Mouse (Mus musculus) adrenal gland (tissue): ENCODE data around the gene Akr1c14.
"Not testable (repeated sequence)": the region's sequence is repeated elsewhere in the genome, so short reads cannot be mapped to it uniquely, and the experiment has no call there.

Experiments
- intact Hi-C: fragments of 180-260 bp; cut with DNase I; formaldehyde crosslinking; loops from one replicate; pipeline ENCODE4 v1.15.1; 2025
- long read RNA-seq, 2 experiments: library from polyadenylated mRNA; unstranded; transcript quantifications; one replicate each; pipeline ENCODE4 v2.0.0; 2020; ENCODE audit warnings: borderline replicate concordance in 1 of 2; ENCODE audit not compliant: insufficient replicate concordance in 1 of 2

Akr1c14 gene
- long read RNA-seq, experiment 1, partial matches to known transcripts = 0 of 1 reads
- long read RNA-seq, experiment 1, other reads (novel, unspliced or antisense) = 0 of 1 reads
- long read RNA-seq, experiment 2 = 0 reads

DNA sequence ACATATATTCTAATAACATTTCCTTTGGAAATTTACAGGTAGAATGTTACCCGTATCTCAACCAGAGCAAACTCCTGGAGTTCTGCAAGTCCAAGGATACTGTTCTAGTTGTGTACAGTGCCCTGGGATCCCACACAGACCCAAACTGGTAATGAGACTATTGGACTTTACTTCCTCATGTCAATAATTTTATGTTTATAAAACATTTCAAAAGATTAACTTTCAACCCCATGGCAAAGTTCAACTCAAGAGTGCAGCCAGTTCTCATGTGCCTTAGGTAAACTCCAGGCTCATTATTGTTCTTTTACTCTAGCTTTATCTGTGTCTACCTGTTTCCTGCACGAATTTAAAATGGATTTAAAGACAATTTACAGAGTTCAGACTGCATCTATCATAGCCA lies at the start of gene Akr1c14:
TSS of gene Akr1c14 (plus strand) at position 293 of the 400 bp plus-strand sequence.
- intact Hi-C loops = no loop called here

DNA sequence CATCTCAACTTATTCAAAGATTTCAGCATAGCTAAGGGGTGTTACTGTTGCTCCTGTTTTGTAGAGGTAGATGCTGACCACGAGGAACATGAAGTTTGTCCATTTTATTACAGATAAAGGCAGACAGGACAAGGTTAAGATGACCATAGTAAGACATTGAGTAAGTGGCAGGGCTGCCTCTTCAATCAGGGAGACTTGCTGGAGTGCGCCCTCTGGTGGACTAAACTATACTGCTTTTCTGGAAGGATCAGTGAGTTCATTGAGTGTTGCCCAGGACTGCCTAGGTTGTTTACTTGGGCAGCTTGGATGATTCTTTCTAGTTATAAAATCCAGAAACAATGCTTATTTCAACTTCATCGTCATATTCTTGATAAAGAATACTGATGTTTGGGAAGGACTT lies 47.1 kb upstream of the Akr1c14 start:
- intact Hi-C loops = loop anchor here (1.0 to 5.0 kb wide), 2 partner anchors 104 to 337 kb away; no protein-coding TSS in a partner anchor

GRCm38 (mm10) chr13:4010784-4011183 lies 38.0 kb upstream of the Akr1c14 start:
- intact Hi-C loops = loop anchor here (5.0 to 10.0 kb wide), 3 partner anchors 114 to 602 kb away; no protein-coding TSS in a partner anchor

- intact Hi-C loops = loop anchor here (5.0 to 10.0 kb wide), 3 partner anchors 111 to 598 kb away; no protein-coding TSS in a partner anchor
These were observed 35.0 kb upstream of the Akr1c14 start for GRCm38 (mm10) chr13:4013811-4014210.

DNA sequence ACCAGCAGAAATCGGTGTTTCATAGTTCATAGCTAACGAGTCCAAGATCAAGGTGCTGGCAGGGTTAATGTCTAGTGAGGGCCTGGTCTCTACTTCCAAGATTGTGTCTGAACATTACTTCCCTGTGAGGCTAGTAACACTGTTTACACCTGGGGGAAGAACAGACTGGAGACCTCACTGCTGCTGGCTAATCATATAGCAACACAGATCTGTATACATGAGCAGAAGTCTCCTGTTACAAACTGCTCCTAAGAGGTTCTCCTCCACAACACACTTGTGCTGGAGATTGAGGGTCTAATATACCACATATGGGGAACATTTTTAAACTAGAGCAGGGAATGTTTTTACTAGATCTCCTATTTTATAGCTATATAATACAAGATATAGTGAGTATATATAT lies 18.9 kb upstream of the Akr1c14 start:
- intact Hi-C loops = no loop called here

DNA sequence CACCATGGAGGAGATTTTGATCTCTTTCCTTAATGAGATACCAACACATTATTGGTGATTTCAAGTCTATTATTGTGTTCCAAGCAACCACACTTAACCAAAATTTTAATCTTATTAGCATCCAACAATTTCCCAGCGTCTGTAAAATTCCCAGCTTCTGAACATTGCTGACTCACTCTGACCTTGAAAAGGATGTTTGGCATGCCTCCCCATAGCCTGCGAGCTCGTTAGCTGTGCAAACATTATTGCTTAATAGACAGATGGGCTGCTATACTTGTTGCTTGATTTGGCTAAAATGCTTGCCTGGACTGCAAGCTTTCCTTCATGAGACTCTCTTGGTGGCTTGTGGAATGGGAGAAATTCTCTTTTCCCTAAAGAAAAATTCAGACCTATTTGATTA lies 16.3 kb upstream of the Akr1c14 start:
- intact Hi-C loops = no loop called here

DNA sequence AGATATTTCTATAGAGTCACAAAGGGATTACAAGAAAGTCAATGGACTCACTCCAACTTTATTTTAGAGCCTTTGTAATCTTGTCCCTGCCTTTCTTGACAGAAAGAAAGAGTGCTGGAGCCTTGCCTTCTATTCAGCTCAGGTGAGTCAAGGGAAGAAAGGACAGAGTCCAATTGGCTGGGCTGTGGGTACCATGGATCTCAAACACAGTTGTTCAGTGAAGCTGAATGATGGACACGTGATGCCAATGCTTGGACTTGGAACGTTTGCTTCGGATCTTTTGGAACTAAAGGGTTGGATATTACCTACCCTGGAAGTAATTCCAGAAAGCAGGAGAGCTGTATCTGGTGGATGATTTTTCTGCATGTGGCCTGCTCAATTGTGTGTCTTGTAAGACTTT lies 13.8 kb upstream of the Akr1c14 start:
- intact Hi-C loops = no loop called here

GRCm38 (mm10) chr13:4046113-4046512 lies 2.7 kb upstream of the Akr1c14 start:
- intact Hi-C loops = no loop called here

GRCm38 (mm10) chr13:4046841-4047240 lies 2.0 kb upstream of the Akr1c14 start:
- intact Hi-C loops = no loop called here

- intact Hi-C loops = no loop called here
These were observed 585 bp upstream of the Akr1c14 start for GRCm38 (mm10) chr13:4048226-4048625.

DNA sequence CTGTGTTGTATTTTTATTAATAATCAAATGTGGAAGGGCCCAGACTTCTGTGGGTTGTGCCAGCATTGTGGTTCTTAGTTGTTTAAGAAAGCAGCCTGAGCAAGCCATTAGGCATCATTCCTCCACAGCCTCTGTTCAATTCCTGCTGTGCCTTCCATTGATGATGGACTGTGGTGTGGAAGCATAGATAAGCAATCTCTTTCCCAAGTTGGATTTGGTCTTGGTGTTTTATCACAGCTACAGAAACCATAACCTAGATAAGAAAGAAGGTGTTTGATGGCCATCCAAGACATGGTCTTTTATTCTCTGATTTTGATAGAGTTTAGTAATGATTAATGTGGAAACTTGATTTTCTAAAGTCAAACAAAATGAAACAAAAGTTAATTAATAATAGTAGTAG lies 844 bp downstream of the Akr1c14 start:
- intact Hi-C loops = no loop called here

GRCm38 (mm10) chr13:4055450-4055849 lies 6.6 kb downstream of the Akr1c14 start:
- intact Hi-C loops = no loop called here

DNA sequence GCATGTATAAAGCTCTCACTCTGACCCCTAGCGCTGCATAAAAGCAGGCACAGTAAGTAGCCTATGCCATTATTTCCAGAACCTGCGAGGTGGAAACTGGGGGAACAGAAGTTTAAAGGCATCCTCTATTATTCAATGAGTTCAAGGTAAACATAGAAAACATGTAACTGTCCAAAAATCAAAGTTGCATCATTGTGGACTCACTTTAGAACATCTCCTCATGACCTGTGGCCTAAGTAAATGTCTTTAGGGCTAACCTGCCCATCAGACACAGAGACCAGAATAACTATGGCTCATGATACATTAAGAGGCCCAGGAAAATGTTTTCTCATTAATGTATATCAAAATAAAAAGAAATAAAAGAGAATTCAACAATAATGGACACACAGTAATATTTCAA lies 7.4 kb downstream of the Akr1c14 start:
- intact Hi-C loops = no loop called here

DNA sequence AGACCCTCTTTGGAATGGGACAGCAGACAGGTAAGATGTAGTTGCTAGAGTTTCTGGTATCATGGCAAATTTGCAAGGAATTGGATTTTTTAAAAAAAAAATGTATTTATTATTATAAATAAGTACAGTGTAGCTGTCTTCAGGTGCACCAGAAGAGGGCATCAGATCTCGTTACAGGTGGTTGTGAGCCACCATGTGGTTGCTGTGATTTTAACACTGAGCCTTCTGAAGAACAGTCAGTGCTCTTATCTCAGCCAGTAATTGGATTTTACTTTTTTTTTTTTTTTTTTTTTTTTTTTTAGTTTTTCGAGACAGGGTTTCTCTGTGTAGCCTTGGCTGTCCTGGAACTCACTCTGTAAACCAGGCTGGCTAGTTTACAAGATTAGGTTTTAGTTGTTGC lies 9.4 kb downstream of the Akr1c14 start:
- intact Hi-C loops = not testable (repeated sequence)

DNA sequence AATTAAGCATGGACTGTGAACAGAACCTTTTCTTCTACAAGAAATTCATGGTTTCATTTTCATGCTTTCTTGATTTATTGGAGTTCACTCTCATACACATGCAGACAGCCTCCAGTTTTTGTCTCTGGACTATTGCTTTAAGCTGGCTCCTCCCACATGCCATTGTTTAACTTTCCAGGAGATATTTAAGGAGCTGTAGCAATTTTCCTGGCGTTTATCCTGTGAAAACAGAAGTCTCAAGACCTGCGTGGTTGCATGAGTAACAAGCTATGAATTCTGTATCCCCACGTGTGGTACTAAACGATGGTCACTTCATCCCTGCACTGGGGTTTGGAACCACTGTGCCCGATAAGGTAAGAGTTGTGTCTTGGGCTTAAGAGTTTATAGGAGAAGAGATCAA lies 10.6 kb downstream of the Akr1c14 start:
- intact Hi-C loops = no loop called here

DNA sequence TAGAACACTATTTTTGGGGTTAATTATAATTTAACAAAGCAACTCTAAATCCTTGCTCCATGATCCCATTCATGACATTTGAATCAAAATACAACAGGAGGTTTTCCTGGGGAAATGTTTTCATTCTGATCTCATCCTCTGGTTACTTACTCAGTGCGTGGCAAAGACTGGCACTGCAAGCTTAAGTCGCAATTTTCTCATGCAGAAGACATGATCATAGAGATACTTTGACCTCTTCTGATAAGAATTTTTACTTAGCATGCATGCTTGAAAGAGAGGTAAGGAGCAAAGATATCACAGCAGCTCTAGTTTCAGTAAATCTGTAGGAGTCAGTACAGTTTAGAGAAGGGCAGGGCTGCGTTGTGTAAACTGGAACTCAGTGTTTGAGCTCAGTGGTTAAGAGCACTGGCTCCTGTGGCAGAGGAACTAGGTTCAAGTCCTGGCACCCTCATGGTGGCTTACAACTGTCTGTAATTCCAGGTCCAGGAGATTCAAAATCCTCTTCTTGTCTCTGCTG lies 11.5 kb downstream of the Akr1c14 start:
- intact Hi-C loops = no loop called here

DNA sequence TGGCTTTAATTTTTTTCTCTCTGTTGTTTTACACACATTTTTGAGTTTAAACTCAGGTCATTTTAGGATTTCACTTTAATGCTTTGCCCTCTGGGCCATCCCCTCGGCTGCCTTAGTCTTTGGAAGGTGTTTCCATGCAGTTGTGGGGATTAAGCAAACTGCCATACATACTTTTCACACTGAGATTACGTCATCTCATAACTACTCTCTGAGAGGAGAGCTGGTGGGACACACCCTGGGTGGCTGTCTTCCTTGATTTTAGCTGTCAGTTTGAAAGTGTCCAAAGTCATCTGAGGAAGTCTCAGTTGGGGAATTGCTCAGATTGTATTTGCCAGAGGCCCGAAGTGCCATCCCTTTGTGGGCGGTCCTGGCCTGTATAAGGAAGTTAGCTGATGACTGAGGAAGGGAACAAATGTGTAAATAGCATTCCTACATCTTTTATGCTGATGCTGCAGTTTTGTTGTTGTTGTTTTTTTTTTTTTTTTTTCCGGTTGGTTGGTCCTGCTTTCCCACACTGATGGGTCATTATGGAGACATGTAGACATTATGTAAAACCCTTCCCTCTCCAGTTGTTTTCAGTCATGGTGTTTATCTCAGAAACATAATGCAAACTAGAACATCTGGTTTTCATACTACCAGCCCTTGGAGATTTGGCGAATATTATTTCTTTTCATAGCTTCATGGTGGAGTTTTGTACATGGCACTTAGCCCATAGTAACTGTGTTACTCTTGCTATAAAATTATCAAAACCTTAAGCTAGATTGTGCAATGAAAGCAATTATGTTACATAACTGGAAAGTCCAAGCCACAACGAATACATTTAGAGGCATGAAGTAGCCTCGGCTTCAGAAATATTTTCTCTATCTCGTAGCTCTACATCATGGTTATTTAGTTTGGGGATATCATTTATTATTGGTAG lies 28.0 kb downstream of the Akr1c14 start:
- intact Hi-C loops = no loop called here

GRCm38 (mm10) chr13:4079876-4080275 lies 31.1 kb downstream of the Akr1c14 start:
- intact Hi-C loops = no loop called here

DNA sequence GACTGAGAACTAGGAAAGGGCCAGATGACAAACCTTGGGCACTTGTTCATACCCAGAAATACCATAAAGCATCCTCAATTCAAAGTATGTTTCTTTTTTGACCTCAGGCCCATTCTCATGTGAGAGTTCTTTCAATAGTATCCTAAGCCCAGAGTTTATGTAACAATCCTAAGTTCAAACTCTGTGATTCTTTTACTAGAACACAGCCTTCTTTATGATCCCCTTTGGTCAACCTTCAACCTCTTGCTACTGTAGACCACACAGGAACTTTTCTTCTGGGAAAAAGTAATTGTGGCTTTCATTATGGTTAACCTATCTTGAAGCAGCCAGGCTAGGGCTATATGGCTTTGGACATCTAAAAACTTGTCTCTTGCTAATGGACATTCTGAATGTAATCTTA lies 52.9 kb downstream of the Akr1c14 start:
- intact Hi-C loops = no loop called here

DNA sequence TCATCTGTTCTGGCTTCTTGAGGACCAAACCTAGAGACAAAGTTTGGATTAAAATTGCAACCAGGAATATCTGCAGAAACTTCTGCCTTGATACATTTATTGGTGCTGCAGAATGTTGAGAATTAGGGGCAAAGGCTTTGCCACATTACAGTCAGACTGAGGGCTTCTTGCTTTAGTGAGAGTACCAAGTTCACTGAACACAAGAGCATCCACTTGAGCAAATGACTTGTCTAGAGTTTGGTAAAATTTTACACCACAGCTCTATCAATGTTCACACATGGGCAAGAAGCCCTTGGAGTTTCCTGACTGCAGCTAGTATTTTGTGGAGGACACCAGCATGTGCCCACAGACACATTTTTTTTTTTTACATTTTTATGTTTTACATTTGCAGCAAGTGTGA lies 53.9 kb downstream of the Akr1c14 start:
- intact Hi-C loops = no loop called here

DNA sequence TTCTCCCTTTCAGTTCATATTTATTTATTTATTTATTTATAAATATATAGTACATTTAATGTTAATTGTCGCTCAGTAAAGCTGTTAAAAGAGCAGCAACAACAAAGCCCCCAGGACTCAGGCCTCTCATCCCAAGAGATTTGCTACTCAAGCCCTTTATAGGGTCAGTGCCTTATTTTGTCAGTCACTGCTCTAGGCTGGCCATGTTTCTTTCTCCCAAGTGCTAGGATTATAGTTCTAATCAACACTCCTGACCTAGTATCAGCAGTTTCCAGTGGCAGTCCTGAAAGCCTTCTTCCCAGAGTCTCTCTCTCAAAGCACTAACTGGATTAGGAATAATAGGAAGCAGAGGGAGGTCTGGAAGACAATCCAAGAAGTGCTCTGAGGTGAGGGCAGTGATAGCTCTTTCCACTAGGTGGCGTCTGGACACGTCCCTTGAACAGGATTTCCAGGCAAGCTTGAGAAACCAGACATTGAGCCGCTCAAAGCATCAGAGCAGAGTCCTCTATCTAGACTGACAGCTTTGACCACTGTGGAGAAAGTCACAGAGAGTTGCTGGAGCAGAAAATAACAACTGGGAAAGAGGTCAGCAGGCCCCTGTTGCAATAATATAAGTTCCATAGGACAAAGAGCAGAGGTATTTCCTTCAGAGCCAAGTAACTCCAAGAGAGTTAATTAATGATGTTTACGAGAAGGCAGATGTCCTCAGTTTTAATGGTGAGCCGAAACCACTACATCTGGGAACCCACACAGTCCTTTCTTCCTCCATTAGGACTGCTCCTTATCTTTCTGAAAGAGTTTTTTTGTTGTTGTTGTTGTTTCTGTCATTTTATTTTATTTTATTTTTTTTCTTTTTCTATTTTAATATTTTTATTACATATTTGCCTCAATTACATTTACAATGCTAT lies 61.7 kb downstream of the Akr1c14 start:
- intact Hi-C loops = loop anchor here (5.0 kb wide), 1 partner anchor 172 kb away; no protein-coding TSS in a partner anchor
